In genomic region chr8:120696401-120697153, GRCm38 (mm10) we compare ENCODE assay signal across 9 mouse cellular contexts. TPM values are rescaled to one million over a fixed set of nuclear protein-coding genes. Genes with fewer than 3 reads are reported as not detected.
DNase-seq lines count a peak whose midpoint lies in the region; ATAC-seq and TF ChIP-seq lines count a peak whose summit lies in the region.
"Had no signal": no experiment of that assay in that cellular context is flagged by ENCODE, and none has a peak within 500 bp of the region (broad histone marks: within the 10 kb centered on the region; RNA-seq: fewer than 3 reads in every experiment).

No protein-coding gene starts in this region.

- no peak overlapping the region for H3K4me3 ChIP-seq in intestine, embryonic 14.5 days (ENCODE audit: low read depth, low read length)
- H3K4me3 ChIP-seq in intestine, postnatal 0 days (ENCODE audit: low read depth, low read length): no peak overlapping the region
- H3K4me3 ChIP-seq in bone marrow macrophage, adult 2 months (ENCODE audit: insufficient read depth, low read length): peak overlapping the region; percentile 7; the same call in 1 of the 2 replicates
- H3K4me3 ChIP-seq in heart, embryonic 15.5 days: no peak overlapping the region
- H3K4me3 ChIP-seq: limb, embryonic 13.5 days had no signal

- 0 out of 2 replicates have a peak, but pooled peaks have one; percentile 4 for TF ChIP-seq POLR2A in bone marrow macrophage, adult 2 months (IDR thresholded peaks at IDR 0.05; ENCODE audit: borderline replicate concordance, low read depth, low read length)

- WGBS in intestine, embryonic 14.5 days: 27% methylated on average over 13 of the region's 13 CpGs
- 58% methylated on average over 13 of the region's 13 CpGs for WGBS in intestine, postnatal 0 days
- 24% methylated on average over 13 of the region's 13 CpGs for WGBS in heart, embryonic 15.5 days

- no peaks in the 10 kb centered on the region for H3K27me3 ChIP-seq in intestine, embryonic 14.5 days (replicated peaks; ENCODE audit: control insufficient read depth, insufficient read depth, low read length)
- H3K27me3 ChIP-seq in intestine, postnatal 0 days (replicated peaks; ENCODE audit: control insufficient read depth, insufficient read depth, low read length): no peaks in the 10 kb centered on the region
- no peaks in the 10 kb centered on the region for H3K27me3 ChIP-seq in heart, embryonic 15.5 days

- no peak for TF ChIP-seq CTCF in intestine, postnatal 0 days (IDR thresholded peaks at IDR 0.05; ENCODE audit: low read depth)
- TF ChIP-seq CTCF in bone marrow macrophage, adult 2 months (IDR thresholded peaks at IDR 0.05; ENCODE audit: low read depth, low read length): no peak

- no peak overlapping the region for H3K9ac ChIP-seq in intestine, embryonic 14.5 days (ENCODE audit: low read length)
- H3K9ac ChIP-seq in intestine, postnatal 0 days (ENCODE audit: low read depth, low read length): no peak overlapping the region
- no peak overlapping the region for H3K9ac ChIP-seq in heart, embryonic 15.5 days
- H3K9ac ChIP-seq: limb, embryonic 13.5 days had no signal

- peak overlapping the region; percentile 9; the same call in 1 of the 2 replicates for H3K4me2 ChIP-seq in intestine, embryonic 14.5 days (ENCODE audit: low read length)
- no peak overlapping the region for H3K4me2 ChIP-seq in intestine, postnatal 0 days (replicated peaks; ENCODE audit: low read depth)
- H3K4me2 ChIP-seq in heart, embryonic 15.5 days: no peak overlapping the region
- H3K4me2 ChIP-seq: limb, embryonic 13.5 days had no signal

- peak; percentile 74 for DNase-seq in intestine, embryonic 14.5 days (ENCODE audit: low spot score)
- peak; percentile 34 for DNase-seq in mesoderm, embryonic 11.5 days (ENCODE audit: low read depth, low spot score)
- DNase-seq in right cerebral cortex, postnatal 10 days (ENCODE audit: low spot score in 2 of 2): no peak
- DNase-seq in yolk sac, embryonic 10.5 days (ENCODE audit: low spot score): no peak

- ATAC-seq in intestine, embryonic 14.5 days (replicated peaks; ENCODE audit: low FRiP score, low TSS enrichment, low read depth): no peak
- no peak for ATAC-seq in intestine, postnatal 0 days
- peak; percentile 45; the same call in 1 of the 2 replicates for ATAC-seq in heart, embryonic 15.5 days (replicated peaks; ENCODE audit: insufficient number of reproducible peaks, insufficient read depth, low FRiP score, low read depth)
- ATAC-seq in cerebellum, adult (ENCODE audit: insufficient number of reproducible peaks, low FRiP score, low TSS enrichment): no peak

- H3K36me3 ChIP-seq in intestine, embryonic 14.5 days (ENCODE audit: control insufficient read depth, insufficient read depth, low read length): no peaks in the 10 kb centered on the region
- no peaks in the 10 kb centered on the region for H3K36me3 ChIP-seq in intestine, postnatal 0 days (ENCODE audit: control insufficient read depth, insufficient read depth)
- H3K36me3 ChIP-seq in heart, embryonic 15.5 days: no peaks in the 10 kb centered on the region
- H3K36me3 ChIP-seq: limb, embryonic 13.5 days had no signal

- H3K4me1 ChIP-seq in intestine, embryonic 14.5 days (replicated peaks; ENCODE audit: control insufficient read depth, insufficient read depth, low read length): peaks cover 51% of the 10 kb centered on the region
- H3K4me1 ChIP-seq in intestine, postnatal 0 days (replicated peaks; ENCODE audit: control insufficient read depth, insufficient read depth, low read length): peaks cover 14% of the 10 kb centered on the region
- H3K4me1 ChIP-seq in bone marrow macrophage, adult 2 months (ENCODE audit: control insufficient read depth, insufficient read depth, low read length): peaks cover 71% of the 10 kb centered on the region
- peaks cover 38% of the 10 kb centered on the region for H3K4me1 ChIP-seq in heart, embryonic 15.5 days (replicated peaks)

- H3K27ac ChIP-seq in intestine, embryonic 14.5 days (ENCODE audit: low read depth): peak overlapping the region; percentile 83
- no peak overlapping the region; the same call in 1 of the 2 replicates for H3K27ac ChIP-seq in intestine, postnatal 0 days (ENCODE audit: low read depth, low read length)
- peak overlapping the region; percentile 99 for H3K27ac ChIP-seq in bone marrow macrophage, adult 2 months (ENCODE audit: insufficient read depth, low read depth, low read length)
- H3K27ac ChIP-seq in heart, embryonic 15.5 days: peak overlapping the region; percentile 57
- H3K27ac ChIP-seq: limb, embryonic 13.5 days had no signal

- H3K9me3 ChIP-seq in intestine, embryonic 14.5 days (ENCODE audit: control insufficient read depth, low read length): no peaks in the 10 kb centered on the region
- no peaks in the 10 kb centered on the region for H3K9me3 ChIP-seq in intestine, postnatal 0 days (ENCODE audit: control insufficient read depth)
- no peaks in the 10 kb centered on the region for H3K9me3 ChIP-seq in heart, embryonic 15.5 days (replicated peaks)

RNA-seq across cellular contexts. Expression of gene Emc8, which starts 28.2 kb away (rescaled TPM):
- 290 and 294 TPM in 2 replicates for polyA plus RNA-seq in intestine, embryonic 14.5 days (2014; fragmentation: Nextera tagmentation; extraction: Ambion mirVana)
- polyA plus RNA-seq in intestine, postnatal 0 days (2015; fragmentation: Nextera tagmentation; extraction: Ambion mirVana): 127 and 135 TPM in 2 replicates
- 56.5 and 61.3 TPM in 2 replicates for polyA plus RNA-seq in bone marrow macrophage, adult 2 months (2012; ENCODE audit: insufficient read depth, insufficient read length, missing spikeins)
- polyA plus RNA-seq in heart, embryonic 15.5 days (2015; fragmentation: Nextera tagmentation; extraction: Ambion mirVana): 144 and 163 TPM in 2 replicates

RNA-seq across cellular contexts. Expression of gene Cox4i1, which starts 28.6 kb away (rescaled TPM):
- polyA plus RNA-seq in intestine, embryonic 14.5 days (2014; fragmentation: Nextera tagmentation; extraction: Ambion mirVana): 1,269 and 1,281 TPM in 2 replicates
- 2,406 and 2,420 TPM in 2 replicates for polyA plus RNA-seq in intestine, postnatal 0 days (2015; fragmentation: Nextera tagmentation; extraction: Ambion mirVana)
- polyA plus RNA-seq in bone marrow macrophage, adult 2 months (2012; ENCODE audit: insufficient read depth, insufficient read length, missing spikeins): 607 and 651 TPM in 2 replicates
- 1,832 and 2,366 TPM in 2 replicates for polyA plus RNA-seq in heart, embryonic 15.5 days (2015; fragmentation: Nextera tagmentation; extraction: Ambion mirVana)

RNA-seq across cellular contexts. Expression of gene Gm27021, which starts 28.7 kb away (rescaled TPM):
- polyA plus RNA-seq in intestine, embryonic 14.5 days (2014; fragmentation: Nextera tagmentation; extraction: Ambion mirVana): 0.62 and 1.7 TPM in 2 replicates
- polyA plus RNA-seq in intestine, postnatal 0 days (2015; fragmentation: Nextera tagmentation; extraction: Ambion mirVana): 1.0 and 1.9 TPM in 2 replicates
- not detected in 2 replicates for polyA plus RNA-seq in bone marrow macrophage, adult 2 months (2012; ENCODE audit: insufficient read depth, insufficient read length, missing spikeins)
- 2.1 and 2.5 TPM in 2 replicates for polyA plus RNA-seq in heart, embryonic 15.5 days (2015; fragmentation: Nextera tagmentation; extraction: Ambion mirVana)

RNA-seq across cellular contexts. Expression of gene Irf8, which starts 39.6 kb away (rescaled TPM):
- 26.9 and 32.2 TPM in 2 replicates for polyA plus RNA-seq in intestine, embryonic 14.5 days (2014; fragmentation: Nextera tagmentation; extraction: Ambion mirVana)
- polyA plus RNA-seq in intestine, postnatal 0 days (2015; fragmentation: Nextera tagmentation; extraction: Ambion mirVana): 79.5 and 92.3 TPM in 2 replicates
- 157 and 163 TPM in 2 replicates for polyA plus RNA-seq in bone marrow macrophage, adult 2 months (2012; ENCODE audit: insufficient read depth, insufficient read length, missing spikeins)
- polyA plus RNA-seq in heart, embryonic 15.5 days (2015; fragmentation: Nextera tagmentation; extraction: Ambion mirVana): 12.6 and 18.9 TPM in 2 replicates

RNA-seq across cellular contexts. Expression of gene 1190005I06Rik, which starts 49.1 kb away (rescaled TPM):
- polyA plus RNA-seq in intestine, embryonic 14.5 days (2014; fragmentation: Nextera tagmentation; extraction: Ambion mirVana): 1.6 and 2.8 TPM in 2 replicates
- polyA plus RNA-seq in intestine, postnatal 0 days (2015; fragmentation: Nextera tagmentation; extraction: Ambion mirVana): 3.9 and 4.0 TPM in 2 replicates
- 1.1 and 1.6 TPM in 2 replicates for polyA plus RNA-seq in bone marrow macrophage, adult 2 months (2012; ENCODE audit: insufficient read depth, insufficient read length, missing spikeins)
- 3.0 and 4.4 TPM in 2 replicates for polyA plus RNA-seq in heart, embryonic 15.5 days (2015; fragmentation: Nextera tagmentation; extraction: Ambion mirVana)

Comparison
In these comparisons a context has a peak if more than half of its experiments do, and no peak if none do; other contexts are left out.
1. DNase-seq: peak in intestine, embryonic 14.5 days (single experiment) and mesoderm, embryonic 11.5 days (single experiment); none in right cerebral cortex, postnatal 10 days (0 of 2) and yolk sac, embryonic 10.5 days (single experiment).